Mouse (Mus musculus) spleen, postnatal 14 days (tissue): ENCODE data around the gene Pitx1.

ENCODE experiments used
- DNase-seq, 2 experiments: peaks; one replicate each; pipeline ENCODE4 v3.0.0; 2021 to 2022; ENCODE audit warnings: low spot score in 2 of 2

Pitx1 gene

DNA sequence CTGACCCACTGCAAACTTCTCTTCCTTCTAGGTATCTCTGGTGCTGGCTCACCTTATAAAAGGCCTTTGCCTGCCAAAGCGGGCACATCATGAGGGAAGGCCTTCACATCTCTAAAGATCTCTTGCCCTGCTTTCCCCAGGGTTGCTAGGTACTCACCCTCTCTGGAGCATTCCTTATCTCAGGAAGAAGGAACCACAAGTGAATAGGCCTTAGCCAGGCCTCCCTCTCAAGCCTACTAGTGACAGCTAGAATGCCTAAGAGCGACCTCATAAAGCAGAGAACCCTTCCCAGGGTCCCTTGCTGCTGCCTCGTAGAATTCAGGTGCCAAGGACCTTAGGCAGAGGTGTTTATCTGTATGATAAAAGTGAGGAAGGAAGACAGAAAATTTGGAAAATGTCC, 51.7 kb downstream of the Pitx1 start, which contains the start of gene Catsper3:
Gene Catsper3, plus strand, starts transcription at position 301 of the 400 bp plus-strand sequence.
- DNase-seq, result no peak

- no peak for DNase-seq
Observed at GRCm38 (mm10) chr13:55775056-55775455, 60.9 kb downstream of the Pitx1 start.
